Mouse (Mus musculus): Measurements from ENCODE around the gene Szrd1. TPM values are rescaled to one million over a fixed set of nuclear protein-coding genes. Genes with fewer than 3 reads are reported as not detected.
A peak's percentile ranks its signal among the peaks of the same experiment; 100 is the strongest.

Gene Szrd1
- polyA plus RNA-seq, 1 experiment from 2014 or later: 29.5 TPM

- no peak for ATAC-seq (replicated peaks; ENCODE audit: extremely low read depth, insufficient read depth, low FRiP score)
- no peak overlapping the region for H3K4me3 ChIP-seq (ENCODE audit: low read length)
- no peak overlapping the region for H3K9ac ChIP-seq (ENCODE audit: low read length)
- H3K9me3 ChIP-seq (replicated peaks; ENCODE audit: control insufficient read depth, low read length): no peaks in the 10 kb centered on the region
- WGBS: 67% methylated on average over 7 of the region's 7 CpGs
- peaks cover 7% of the 10 kb centered on the region for H3K4me1 ChIP-seq (ENCODE audit: control insufficient read depth, insufficient read depth, low read length)
- H3K27ac ChIP-seq (ENCODE audit: low read length): no peak overlapping the region
- H3K4me2 ChIP-seq (ENCODE audit: low read depth, low read length): no peak overlapping the region
- no peaks in the 10 kb centered on the region for H3K27me3 ChIP-seq (ENCODE audit: control insufficient read depth, insufficient read depth, low read length)
- H3K36me3 ChIP-seq (ENCODE audit: control insufficient read depth, insufficient read depth): peaks cover 40% of the 10 kb centered on the region
Measured at GRCm38 (mm10) chr4:141113831-141114230, 25.7 kb downstream of the Szrd1 start.

- H3K9me3 ChIP-seq (replicated peaks; ENCODE audit: control insufficient read depth, low read length): no peaks in the 10 kb centered on the region
- ATAC-seq (replicated peaks; ENCODE audit: extremely low read depth, insufficient read depth, low FRiP score): no peak; the same call in 1 of the 2 replicates
- peaks cover 5% of the 10 kb centered on the region; the same call in 1 of the 2 replicates for H3K36me3 ChIP-seq (ENCODE audit: control insufficient read depth, insufficient read depth)
- 20% methylated on average over 10 of the region's 10 CpGs for WGBS
- peak overlapping the region; percentile 30; the same call in 1 of the 2 replicates for H3K27ac ChIP-seq (ENCODE audit: low read length)
- 0 out of 2 replicates have a peak overlapping the region, but pooled peaks have one; percentile 9 for H3K9ac ChIP-seq (ENCODE audit: low read length)
- no peaks in the 10 kb centered on the region for H3K27me3 ChIP-seq (ENCODE audit: control insufficient read depth, insufficient read depth, low read length)
- no peaks in the 10 kb centered on the region for H3K4me1 ChIP-seq (ENCODE audit: control insufficient read depth, insufficient read depth, low read length)
- H3K4me3 ChIP-seq (ENCODE audit: low read length): no peak overlapping the region
- no peak overlapping the region for H3K4me2 ChIP-seq (ENCODE audit: low read depth, low read length)
Measured at GRCm38 (mm10) chr4:141108196-141108732, 31.3 kb downstream of the Szrd1 start.

- Histone ChIP-seq H3K27me3 (ENCODE audit: control insufficient read depth, insufficient read depth, low read length) (no peaks in the 10 kb centered on the region), H3K4me2 (ENCODE audit: low read depth, low read length) (no peak overlapping the region), H3K27ac (ENCODE audit: low read length) (no peak overlapping the region), H3K36me3 (ENCODE audit: control insufficient read depth, insufficient read depth) (peaks cover 5% of the 10 kb centered on the region; the same call in 1 of the 2 replicates), H3K4me3 (ENCODE audit: low read length) (no peak overlapping the region), H3K9me3 (replicated peaks; ENCODE audit: control insufficient read depth, low read length) (0 out of 2 replicates have a peak, but pooled peaks cover 3% of the 10 kb centered on the region), H3K4me1 (ENCODE audit: control insufficient read depth, insufficient read depth, low read length) (no peaks in the 10 kb centered on the region), H3K9ac (ENCODE audit: low read length) (no peak overlapping the region)
- WGBS: 81% methylated on average over 16 of the region's 16 CpGs
- no peak for ATAC-seq (replicated peaks; ENCODE audit: extremely low read depth, insufficient read depth, low FRiP score)
Measured at GRCm38 (mm10) chr4:141106526-141107183, 32.9 kb downstream of the Szrd1 start.

- no peaks in the 10 kb centered on the region for H3K36me3 ChIP-seq (ENCODE audit: control insufficient read depth, insufficient read depth)
- H3K4me3 ChIP-seq (ENCODE audit: low read length): no peak overlapping the region
- no peak overlapping the region for H3K27ac ChIP-seq (ENCODE audit: low read length)
- 62% methylated on average over 6 of the region's 6 CpGs for WGBS
- no peak overlapping the region for H3K9ac ChIP-seq (ENCODE audit: low read length)
- 0 out of 2 replicates have a peak, but pooled peaks cover 3% of the 10 kb centered on the region for H3K9me3 ChIP-seq (replicated peaks; ENCODE audit: control insufficient read depth, low read length)
- no peaks in the 10 kb centered on the region for H3K27me3 ChIP-seq (ENCODE audit: control insufficient read depth, insufficient read depth, low read length)
- no peak for ATAC-seq (replicated peaks; ENCODE audit: extremely low read depth, insufficient read depth, low FRiP score)
- no peaks in the 10 kb centered on the region for H3K4me1 ChIP-seq (ENCODE audit: control insufficient read depth, insufficient read depth, low read length)
- no peak overlapping the region for H3K4me2 ChIP-seq (ENCODE audit: low read depth, low read length)
Measured at GRCm38 (mm10) chr4:141101855-141102254, 37.7 kb downstream of the Szrd1 start.

GRCm38 (mm10) chr4:141101291-141101690 is 38.3 kb downstream of the Szrd1 start:
- no peak for ATAC-seq (replicated peaks; ENCODE audit: extremely low read depth, insufficient read depth, low FRiP score)
- Histone ChIP-seq H3K36me3 (ENCODE audit: control insufficient read depth, insufficient read depth) (no peaks in the 10 kb centered on the region), H3K4me2 (ENCODE audit: low read depth, low read length) (no peak overlapping the region), H3K9ac (ENCODE audit: low read length) (no peak overlapping the region), H3K27ac (ENCODE audit: low read length) (no peak overlapping the region), H3K9me3 (replicated peaks; ENCODE audit: control insufficient read depth, low read length) (0 out of 2 replicates have a peak, but pooled peaks cover 3% of the 10 kb centered on the region), H3K4me1 (ENCODE audit: control insufficient read depth, insufficient read depth, low read length) (no peaks in the 10 kb centered on the region), H3K27me3 (ENCODE audit: control insufficient read depth, insufficient read depth, low read length) (no peaks in the 10 kb centered on the region), H3K4me3 (ENCODE audit: low read length) (no peak overlapping the region)
- 93% methylated on average over 9 of the region's 9 CpGs for WGBS

GRCm38 (mm10) chr4:141099956-141100355 is 39.6 kb downstream of the Szrd1 start:
- H3K27me3 ChIP-seq (ENCODE audit: control insufficient read depth, insufficient read depth, low read length): no peaks in the 10 kb centered on the region
- no peak for ATAC-seq (replicated peaks; ENCODE audit: extremely low read depth, insufficient read depth, low FRiP score)
- H3K4me2 ChIP-seq (ENCODE audit: low read depth, low read length): no peak overlapping the region
- no peaks in the 10 kb centered on the region for H3K4me1 ChIP-seq (ENCODE audit: control insufficient read depth, insufficient read depth, low read length)
- no peak overlapping the region for H3K27ac ChIP-seq (ENCODE audit: low read length)
- 0 out of 2 replicates have a peak, but pooled peaks cover 3% of the 10 kb centered on the region for H3K9me3 ChIP-seq (replicated peaks; ENCODE audit: control insufficient read depth, low read length)
- H3K9ac ChIP-seq (ENCODE audit: low read length): no peak overlapping the region
- WGBS: 69% methylated on average over 5 of the region's 5 CpGs
- H3K36me3 ChIP-seq (ENCODE audit: control insufficient read depth, insufficient read depth): no peaks in the 10 kb centered on the region
- no peak overlapping the region for H3K4me3 ChIP-seq (ENCODE audit: low read length)

GRCm38 (mm10) chr4:141098935-141099334 is 40.6 kb downstream of the Szrd1 start:
- Histone ChIP-seq H3K4me2 (ENCODE audit: low read depth, low read length) (no peak overlapping the region), H3K4me3 (ENCODE audit: low read length) (no peak overlapping the region), H3K4me1 (ENCODE audit: control insufficient read depth, insufficient read depth, low read length) (no peaks in the 10 kb centered on the region), H3K36me3 (ENCODE audit: control insufficient read depth, insufficient read depth) (no peaks in the 10 kb centered on the region), H3K27me3 (ENCODE audit: control insufficient read depth, insufficient read depth, low read length) (no peaks in the 10 kb centered on the region), H3K27ac (ENCODE audit: low read length) (no peak overlapping the region), H3K9ac (ENCODE audit: low read length) (no peak overlapping the region), H3K9me3 (replicated peaks; ENCODE audit: control insufficient read depth, low read length) (0 out of 2 replicates have a peak, but pooled peaks cover 3% of the 10 kb centered on the region)
- ATAC-seq (replicated peaks; ENCODE audit: extremely low read depth, insufficient read depth, low FRiP score): no peak
- 42% methylated on average over 4 of the region's 4 CpGs for WGBS

GRCm38 (mm10) chr4:141096710-141097109 is 42.9 kb downstream of the Szrd1 start:
- Histone ChIP-seq H3K9me3 (replicated peaks; ENCODE audit: control insufficient read depth, low read length) (0 out of 2 replicates have a peak, but pooled peaks cover under 1% of the 10 kb centered on the region), H3K9ac (ENCODE audit: low read length) (no peak overlapping the region), H3K27ac (ENCODE audit: low read length) (no peak overlapping the region), H3K4me1 (ENCODE audit: control insufficient read depth, insufficient read depth, low read length) (no peaks in the 10 kb centered on the region), H3K4me3 (ENCODE audit: low read length) (no peak overlapping the region), H3K27me3 (ENCODE audit: control insufficient read depth, insufficient read depth, low read length) (no peaks in the 10 kb centered on the region), H3K4me2 (ENCODE audit: low read depth, low read length) (no peak overlapping the region), H3K36me3 (ENCODE audit: control insufficient read depth, insufficient read depth) (no peaks in the 10 kb centered on the region)
- 34% methylated on average over 9 of the region's 9 CpGs for WGBS
- no peak for ATAC-seq (replicated peaks; ENCODE audit: extremely low read depth, insufficient read depth, low FRiP score)

GRCm38 (mm10) chr4:141095016-141095415 is 44.6 kb downstream of the Szrd1 start:
- WGBS: 75% methylated on average over 10 of the region's 10 CpGs
- H3K36me3 ChIP-seq (ENCODE audit: control insufficient read depth, insufficient read depth): no peaks in the 10 kb centered on the region
- no peaks in the 10 kb centered on the region for H3K9me3 ChIP-seq (replicated peaks; ENCODE audit: control insufficient read depth, low read length)
- no peak overlapping the region for H3K4me3 ChIP-seq (ENCODE audit: low read length)
- no peak overlapping the region for H3K4me2 ChIP-seq (ENCODE audit: low read depth, low read length)
- no peak for ATAC-seq (replicated peaks; ENCODE audit: extremely low read depth, insufficient read depth, low FRiP score)
- H3K4me1 ChIP-seq (ENCODE audit: control insufficient read depth, insufficient read depth, low read length): no peaks in the 10 kb centered on the region
- no peak overlapping the region for H3K27ac ChIP-seq (ENCODE audit: low read length)
- H3K27me3 ChIP-seq (ENCODE audit: control insufficient read depth, insufficient read depth, low read length): no peaks in the 10 kb centered on the region
- H3K9ac ChIP-seq (ENCODE audit: low read length): no peak overlapping the region
